Mouse (Mus musculus) lung, adult 2 months (tissue): ENCODE results near the gene 2310022A10Rik. TPM values are rescaled to one million over a fixed set of nuclear protein-coding genes. Genes with fewer than 3 reads are reported as not detected.

Experiments used
- DNase-seq: peaks from one replicate; pipeline ENCODE4 v3.0.0; 2022
- H3K4me1 ChIP-seq: fragments of 200-500 bp; 2 replicates; pipeline ENCODE4 v1.6.1; 2011; ENCODE audit warnings: low read length; ENCODE audit not compliant: control insufficient read depth, insufficient read depth
- H3K4me3 ChIP-seq: fragments of 200-500 bp; replicated peaks from 2 replicates; pipeline ENCODE3; 2011; ENCODE audit warnings: low read depth, mild to moderate bottlenecking, control low read depth, low read length; ENCODE audit errors: extremely low read depth
- CTCF ChIP-seq: fragments of 200-500 bp; IDR thresholded peaks from 2 replicates; pipeline ENCODE4 v1.5.1; 2011; ENCODE audit warnings: mild to moderate bottlenecking, low read length, control low read depth; ENCODE audit not compliant: insufficient read depth
- POLR2A ChIP-seq: fragments of 200-500 bp; IDR thresholded peaks from 2 replicates; pipeline ENCODE4 v1.6.1; 2011; ENCODE audit warnings: low read depth, mild to moderate bottlenecking, control low read depth, low read length, borderline replicate concordance; ENCODE audit errors: extremely low read depth
- WGBS: fragments of 180-500 bp; shearing (Covaris S2); methylation state at CpG from one replicate; pipeline ENCODE4 v1.1.7; 2018; 5-methylcytosine and 5-hydroxymethylcytosine counted together
- polyA plus RNA-seq: library from polyadenylated mRNA; depleted of rRNA; stranded (reverse); fragments of >200 nt; gene quantifications from 2 replicates; pipeline ENCODE4 v1.2.3, GENCODE M21; 2012

2310022A10Rik gene
- polyA plus RNA-seq, 1 experiment = 28.5 TPM

GRCm38 (mm10) chr7:27586861-27587260 is 33.8 kb downstream of the 2310022A10Rik start:
- H3K4me3 ChIP-seq = no peak overlapping the region
- no peaks in the 10 kb centered on the region for H3K4me1 ChIP-seq
- DNase-seq = no peak
- WGBS = 86% methylated on average over 2 of the region's 2 CpGs
- no peak for TF ChIP-seq POLR2A
- TF ChIP-seq CTCF = no peak

- TF ChIP-seq POLR2A = no peak
- TF ChIP-seq CTCF = no peak
- H3K4me3 ChIP-seq = no peak overlapping the region
- H3K4me1 ChIP-seq = no peaks in the 10 kb centered on the region
- 80% methylated on average over 2 of the region's 2 CpGs for WGBS
- no peak for DNase-seq
Observed at GRCm38 (mm10) chr7:27587741-27588140, 34.7 kb downstream of the 2310022A10Rik start.

- TF ChIP-seq POLR2A (no peak), CTCF (no peak)
- Histone ChIP-seq H3K4me3 (no peak overlapping the region), H3K4me1 (peaks cover 9% of the 10 kb centered on the region)
- DNase-seq = no peak
- WGBS = 94% methylated on average over 4 of the region's 4 CpGs
Observed at GRCm38 (mm10) chr7:27590088-27590487, 37.1 kb downstream of the 2310022A10Rik start.

- no peak overlapping the region for H3K4me3 ChIP-seq
- DNase-seq = no peak
- WGBS = 56% methylated on average over 4 of the region's 4 CpGs
- H3K4me1 ChIP-seq = peaks cover 9% of the 10 kb centered on the region
- TF ChIP-seq POLR2A (no peak), CTCF (no peak)
Observed at GRCm38 (mm10) chr7:27590566-27591213, 37.7 kb downstream of the 2310022A10Rik start.

GRCm38 (mm10) chr7:27591266-27592216 is 38.5 kb downstream of the 2310022A10Rik start, which contains the start of gene Akt2:
TSS of gene Akt2 (plus strand) at chr7:27591552.
- WGBS = under 1% methylated on average over 68 of the region's 71 CpGs
- peak; percentile 85 for DNase-seq
- no peak for TF ChIP-seq CTCF
- TF ChIP-seq POLR2A = peak; percentile 40; the same call in 1 of the 2 replicates

GRCm38 (mm10) chr7:27592217-27592929 is 39.3 kb downstream of the 2310022A10Rik start:
- 0 out of 2 replicates have a peak, but pooled peaks have one; percentile 11 for TF ChIP-seq POLR2A
- TF ChIP-seq CTCF = no peak
- peaks cover 9% of the 10 kb centered on the region for H3K4me1 ChIP-seq
- no peak for DNase-seq
- 3% methylated on average over 17 of the region's 17 CpGs for whole genome bisulfite sequencing
- peak overlapping the region; percentile 91 for H3K4me3 ChIP-seq

More at GRCm38 (mm10) chr7:27591266-27592216, 38.5 kb downstream of the 2310022A10Rik start, which contains the start of gene Akt2:
- Histone ChIP-seq H3K4me3 (peak within 1 kb of the TSS; percentile 91), H3K4me1 (peaks cover 9% of the 10 kb centered on the region)

GRCm38 (mm10) chr7:27592934-27593645 is 40.1 kb downstream of the 2310022A10Rik start:
- DNase-seq = peak; percentile 47
- 51% methylated on average over 12 of the region's 12 CpGs for WGBS
- Histone ChIP-seq H3K4me3 (no peak overlapping the region), H3K4me1 (peaks cover 12% of the 10 kb centered on the region)
- no peak for TF ChIP-seq CTCF
- TF ChIP-seq POLR2A = no peak

GRCm38 (mm10) chr7:27596586-27597503 is 43.8 kb downstream of the 2310022A10Rik start:
- Histone ChIP-seq H3K4me3 (no peak overlapping the region), H3K4me1 (peaks cover 15% of the 10 kb centered on the region)
- TF ChIP-seq CTCF (no peak), POLR2A (no peak)
- WGBS = 42% methylated on average over 10 of the region's 10 CpGs
- no peak for DNase-seq
